Mouse (Mus musculus) hindbrain, embryonic 13.5 days (tissue): Measurements from ENCODE around the gene Anapc2. TPM values are rescaled to one million over a fixed set of nuclear protein-coding genes. Genes with fewer than 3 reads are reported as not detected.

ENCODE experiments used
- ATAC-seq: fragments of 200-750 bp; cut with Nextera tagmentation; 2 replicates; pipeline ENCODE4 v1.8.0; 2017; ENCODE audit warnings: moderate TSS enrichment; ENCODE audit not compliant: low FRiP score
- H3K27ac ChIP-seq: fragments of 300-500 bp; sonication (generic); 2 replicates; pipeline ENCODE4 v1.5.1; 2015; ENCODE audit warnings: inconsistent platforms, mild to moderate bottlenecking, moderate library complexity
- H3K27me3 ChIP-seq: fragments of 300-500 bp; sonication (generic); 2 replicates; pipeline ENCODE4 v1.6.1; 2015; ENCODE audit warnings: mild to moderate bottlenecking, inconsistent platforms
- H3K36me3 ChIP-seq: fragments of 300-500 bp; sonication (generic); 2 replicates; pipeline ENCODE4 v1.6.1; 2015; ENCODE audit warnings: mild to moderate bottlenecking, inconsistent platforms
- H3K4me1 ChIP-seq: fragments of 300-500 bp; sonication (generic); replicated peaks from 2 replicates; pipeline ENCODE4 v1.6.1; 2015; ENCODE audit warnings: inconsistent platforms
- H3K4me2 ChIP-seq: fragments of 300-500 bp; sonication (generic); 2 replicates; pipeline ENCODE4 v1.6.1; 2015; ENCODE audit warnings: inconsistent platforms, mild to moderate bottlenecking, moderate library complexity
- H3K4me3 ChIP-seq: fragments of 300-500 bp; sonication (generic); 2 replicates; pipeline ENCODE4 v1.5.1; 2015; ENCODE audit warnings: mild to moderate bottlenecking, inconsistent platforms
- H3K9ac ChIP-seq: fragments of 300-500 bp; sonication (generic); 2 replicates; pipeline ENCODE4 v1.6.1; 2015; ENCODE audit warnings: mild to moderate bottlenecking, inconsistent platforms
- H3K9me3 ChIP-seq: fragments of 300-500 bp; sonication (generic); 2 replicates; pipeline ENCODE4 v1.6.1; 2016; ENCODE audit warnings: inconsistent platforms
- WGBS: fragments of 180-500 bp; shearing (Covaris S2); methylation state at CpG from one replicate; pipeline ENCODE4 v1.1.7; 2015; 5-methylcytosine and 5-hydroxymethylcytosine counted together
- polyA plus RNA-seq: library from polyadenylated mRNA; unstranded; fragments of >200 nt; fragmentation: Nextera tagmentation; extraction: Ambion mirVana; gene quantifications from 2 replicates; pipeline ENCODE4 v1.2.1, GENCODE M21; 2015

Anapc2 gene
- polyA plus RNA-seq, 1 experiment from 2014 or later, result 143 TPM

DNA sequence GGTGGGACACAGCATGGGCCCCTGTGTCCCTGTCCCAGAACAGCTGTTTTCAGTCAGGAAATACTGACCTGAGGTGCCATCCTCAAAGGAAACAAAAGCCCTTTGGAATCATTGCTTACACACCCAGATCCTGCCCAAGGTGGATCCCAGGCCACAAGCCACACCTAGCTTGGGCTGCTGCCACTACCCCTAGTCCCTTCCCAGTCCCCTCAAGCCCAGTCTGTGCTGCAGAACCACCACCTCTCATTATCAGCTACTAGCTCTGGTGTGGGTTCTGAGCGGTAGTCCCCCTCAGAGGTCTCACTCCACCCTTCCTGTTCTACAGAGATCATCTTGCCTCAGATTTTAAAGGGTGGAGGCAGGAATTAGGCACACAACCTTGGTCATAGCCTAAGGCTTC is 14.0 kb downstream of the Anapc2 start:
- no peak overlapping the region for H3K4me3 ChIP-seq
- H3K27ac ChIP-seq, result no peak overlapping the region
- peaks cover 28% of the 10 kb centered on the region for H3K4me1 ChIP-seq
- H3K4me2 ChIP-seq, result no peak overlapping the region
- no peaks in the 10 kb centered on the region for H3K9me3 ChIP-seq
- peaks cover 47% of the 10 kb centered on the region for H3K27me3 ChIP-seq
- H3K36me3 ChIP-seq, result peaks cover 52% of the 10 kb centered on the region
- no peak overlapping the region; the same call in 1 of the 2 replicates for H3K9ac ChIP-seq
- 97% methylated on average over 1 of the region's 1 CpGs for WGBS
- no peak for ATAC-seq

DNA sequence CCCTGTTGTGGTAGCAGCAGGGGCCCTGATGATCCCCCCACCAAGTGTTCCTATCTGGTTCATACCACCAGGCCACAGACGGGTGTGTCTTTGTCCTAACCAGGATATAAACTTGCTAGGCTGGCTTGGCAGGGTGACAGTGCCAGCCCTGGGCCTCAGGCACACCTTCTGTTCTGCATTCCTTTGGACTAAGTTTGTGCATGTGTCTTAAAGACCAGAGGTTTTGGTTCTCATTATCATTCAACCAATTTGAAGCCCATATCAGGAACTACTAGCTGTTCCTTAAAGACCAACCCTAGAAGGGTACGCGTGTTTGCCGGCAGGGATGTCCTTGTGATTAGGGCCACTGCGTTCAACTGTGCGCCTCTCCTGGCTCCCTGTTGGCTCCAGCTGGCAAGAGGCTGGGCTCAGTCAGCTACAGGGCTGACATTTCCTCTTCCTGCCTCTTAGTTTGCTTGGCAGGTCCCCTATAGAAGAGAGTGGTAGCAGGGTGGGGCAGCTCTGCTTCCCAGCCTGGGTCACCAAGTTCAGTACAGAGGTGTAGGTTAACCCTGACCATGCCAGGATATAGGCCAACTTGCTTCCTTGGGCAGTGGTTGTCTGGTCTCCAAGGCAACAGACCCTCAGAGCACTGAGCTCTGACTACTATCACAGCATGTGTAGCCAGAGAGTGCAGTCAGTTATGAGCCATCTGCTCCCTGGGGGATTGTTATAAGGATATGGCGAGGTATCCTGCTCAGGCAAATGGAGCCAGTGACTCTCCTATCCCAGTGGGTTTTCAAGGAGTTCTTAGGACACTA is 14.8 kb downstream of the Anapc2 start:
- Histone ChIP-seq H3K9me3 (no peaks in the 10 kb centered on the region), H3K27me3 (peaks cover 55% of the 10 kb centered on the region), H3K9ac (peak overlapping the region; percentile 13; the same call in 1 of the 2 replicates), H3K4me3 (no peak overlapping the region), H3K36me3 (peaks cover 47% of the 10 kb centered on the region), H3K4me2 (no peak overlapping the region), H3K4me1 (peaks cover 35% of the 10 kb centered on the region), H3K27ac (no peak overlapping the region)
- ATAC-seq, result no peak
- whole genome bisulfite sequencing, result 52% methylated on average over 7 of the region's 7 CpGs

DNA sequence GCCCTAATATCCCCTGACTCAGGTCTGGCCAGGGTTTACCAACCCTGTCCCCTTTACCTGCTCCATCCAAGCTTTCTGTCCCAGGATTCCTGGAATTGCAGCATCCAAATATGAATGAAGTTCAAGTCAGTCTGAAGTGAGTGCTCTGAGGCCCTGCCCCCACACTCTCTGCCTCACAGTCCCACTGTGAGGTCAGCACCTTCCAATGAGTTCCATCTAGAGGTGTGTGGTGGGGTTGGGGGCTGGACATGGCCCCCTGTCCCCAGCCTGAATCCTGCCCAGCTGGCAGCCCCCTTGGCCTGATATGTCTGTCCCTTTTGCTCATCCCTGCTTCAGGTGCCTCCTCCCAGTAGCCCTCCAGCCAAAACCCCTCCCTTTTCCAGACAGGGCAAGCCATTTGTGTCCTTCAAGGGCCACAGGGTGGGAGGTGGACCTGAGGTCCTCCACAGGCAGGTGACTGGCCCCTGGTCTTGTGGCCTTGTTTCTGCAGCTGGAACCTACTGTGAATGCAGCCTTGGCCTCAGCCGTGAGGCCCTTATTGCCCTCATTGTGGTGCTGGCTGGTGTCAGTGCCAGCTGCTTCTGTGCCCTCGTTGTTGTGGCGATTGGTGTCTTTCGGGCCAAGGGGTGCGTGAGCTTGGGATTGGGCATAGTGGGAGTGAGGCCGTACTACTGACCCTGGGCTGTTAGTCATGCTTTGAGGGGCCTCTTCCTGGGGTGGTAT is 15.8 kb downstream of the Anapc2 start, which contains the start of gene Tmem210:
TSS of gene Tmem210 (plus strand) at position 219 of the 723 bp plus-strand sequence.
- no peak within 1 kb of the TSS for H3K27ac ChIP-seq
- H3K4me2 ChIP-seq, result no peak within 1 kb of the TSS
- H3K36me3 ChIP-seq, result peaks cover 36% of the 10 kb centered on the region
- 0 out of 2 replicates have a peak within 1 kb of the TSS, but pooled peaks have one; percentile 13 for H3K9ac ChIP-seq
- WGBS, result 87% methylated on average over 6 of the region's 6 CpGs
- no peak within 1 kb of the TSS for H3K4me3 ChIP-seq
- peaks cover 65% of the 10 kb centered on the region for H3K27me3 ChIP-seq
- no peaks in the 10 kb centered on the region for H3K9me3 ChIP-seq
- no peak for ATAC-seq
- H3K4me1 ChIP-seq, result peaks cover 42% of the 10 kb centered on the region

DNA sequence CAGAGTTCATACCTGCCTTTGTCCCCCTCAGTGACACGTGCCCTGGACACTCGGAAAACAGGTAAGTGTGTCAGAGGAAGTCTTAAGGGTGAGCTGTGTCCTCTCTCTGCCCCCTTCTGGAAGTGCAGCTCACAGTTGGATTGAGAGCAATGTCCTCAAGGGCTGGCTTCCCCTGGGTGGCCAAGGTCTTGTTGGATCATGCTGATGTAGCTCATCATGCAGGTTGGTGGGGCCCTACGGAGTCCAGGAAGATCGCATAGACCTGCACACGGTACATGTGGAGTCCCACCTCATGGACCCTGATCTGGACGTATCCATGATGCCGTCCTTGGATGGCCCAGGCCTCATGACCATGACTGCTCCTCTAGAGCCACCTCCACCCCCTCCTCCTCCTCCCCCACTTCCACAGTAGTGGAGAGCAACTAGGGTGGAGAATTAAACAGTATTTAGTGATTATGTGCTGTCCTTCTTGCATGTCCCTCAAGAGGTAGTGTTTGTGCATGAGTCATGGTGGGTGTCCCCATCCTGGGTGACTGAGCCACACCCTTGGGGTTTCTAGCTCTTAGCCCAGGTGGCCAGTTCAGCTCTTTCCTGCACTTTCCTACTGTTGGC is 16.6 kb downstream of the Anapc2 start:
- Histone ChIP-seq H3K9me3 (no peaks in the 10 kb centered on the region), H3K27ac (no peak overlapping the region), H3K27me3 (peaks cover 73% of the 10 kb centered on the region), H3K9ac (no peak overlapping the region), H3K4me1 (peaks cover 42% of the 10 kb centered on the region), H3K4me3 (no peak overlapping the region), H3K36me3 (peaks cover 30% of the 10 kb centered on the region), H3K4me2 (no peak overlapping the region)
- WGBS, result 87% methylated on average over 7 of the region's 7 CpGs
- ATAC-seq, result no peak

DNA sequence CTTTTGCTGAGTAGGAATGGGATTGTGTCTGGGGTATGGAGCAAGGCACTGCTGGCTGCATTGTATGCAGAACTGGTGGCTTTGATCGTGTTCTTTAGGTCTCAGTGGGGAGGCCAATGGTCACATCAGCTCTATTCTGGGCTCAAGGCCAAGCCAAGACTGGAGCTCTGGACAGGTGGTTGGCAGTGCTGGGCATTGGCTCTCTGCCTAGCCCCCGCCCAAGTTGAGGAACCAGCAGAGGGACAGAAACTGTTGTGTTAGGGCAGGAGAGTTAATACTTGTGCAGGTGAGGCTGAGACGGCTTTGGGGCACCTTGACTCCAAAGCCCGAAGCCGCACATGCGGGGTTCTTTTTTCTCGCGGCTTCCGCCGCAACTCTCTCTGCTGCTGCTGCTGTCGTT is 17.4 kb downstream of the Anapc2 start, which contains the start of gene Lrrc26:
TSS of gene Lrrc26 (plus strand) at position 265 of the 400 bp plus-strand sequence.
- H3K4me3 ChIP-seq, result peak within 1 kb of the TSS; percentile 29
- peak within 1 kb of the TSS; percentile 52 for H3K4me2 ChIP-seq
- peak within 1 kb of the TSS; percentile 51 for H3K9ac ChIP-seq
- H3K9me3 ChIP-seq, result no peaks in the 10 kb centered on the region
- H3K27me3 ChIP-seq, result peaks cover 81% of the 10 kb centered on the region
- H3K36me3 ChIP-seq, result peaks cover 24% of the 10 kb centered on the region
- 7% methylated on average over 11 of the region's 11 CpGs for WGBS
- ATAC-seq, result no peak
- H3K27ac ChIP-seq, result no peak within 1 kb of the TSS
- H3K4me1 ChIP-seq, result peaks cover 42% of the 10 kb centered on the region

DNA sequence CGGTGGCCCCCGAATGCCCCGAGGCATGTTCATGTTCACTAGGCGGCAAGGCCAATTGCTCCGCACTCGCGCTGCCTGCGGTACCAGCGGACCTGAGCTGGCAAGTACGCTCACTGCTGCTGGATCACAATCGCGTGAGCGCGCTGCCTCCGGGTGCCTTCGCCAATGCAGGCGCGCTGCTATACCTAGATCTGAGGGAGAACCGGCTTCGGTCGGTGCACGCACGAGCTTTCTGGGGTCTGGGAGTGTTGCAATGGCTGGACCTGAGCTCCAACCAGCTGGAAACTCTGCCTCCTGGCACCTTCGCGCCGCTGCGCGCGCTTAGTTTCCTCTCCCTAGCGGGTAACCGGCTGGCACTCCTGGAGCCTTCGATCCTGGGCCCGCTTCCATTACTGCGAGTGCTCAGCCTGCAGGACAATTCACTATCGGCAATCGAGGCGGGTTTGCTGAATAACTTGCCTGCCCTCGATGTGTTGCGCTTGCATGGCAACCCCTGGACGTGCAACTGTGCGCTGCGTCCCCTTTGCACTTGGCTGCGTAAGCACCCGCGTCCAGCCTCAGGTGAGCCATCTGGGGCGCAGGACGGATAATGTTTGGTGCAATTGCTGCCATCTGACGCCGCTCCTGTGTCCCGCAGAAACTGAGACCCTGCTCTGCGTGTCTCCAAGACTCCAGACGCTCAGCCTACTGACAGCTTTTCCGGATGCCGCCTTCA is 18.0 kb downstream of the Anapc2 start:
- ATAC-seq, result 0 out of 2 replicates have a peak, but pooled peaks have one; percentile 25
- Histone ChIP-seq H3K9ac (peak overlapping the region; percentile 51), H3K27ac (no peak overlapping the region), H3K4me3 (peak overlapping the region; percentile 29), H3K9me3 (no peaks in the 10 kb centered on the region), H3K36me3 (peaks cover 24% of the 10 kb centered on the region), H3K4me1 (peaks cover 42% of the 10 kb centered on the region), H3K27me3 (peaks cover 87% of the 10 kb centered on the region), H3K4me2 (peak overlapping the region; percentile 52)
- WGBS, result 2% methylated on average over 54 of the region's 54 CpGs

DNA sequence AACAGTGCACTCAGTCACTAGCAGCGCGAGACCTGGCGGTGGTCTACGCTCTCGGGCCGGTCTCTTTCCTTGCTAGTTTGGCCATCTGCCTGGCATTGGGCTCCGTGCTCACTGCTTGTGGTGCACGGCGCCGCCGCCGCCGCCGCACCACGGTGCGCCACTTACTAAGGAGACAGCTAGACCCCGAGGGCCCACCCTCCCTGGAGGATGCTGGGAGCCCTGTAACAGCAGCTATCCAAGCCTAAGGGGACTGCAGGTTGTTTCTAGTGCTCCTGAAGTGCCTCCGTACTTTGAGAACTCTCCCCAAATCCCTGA is 18.5 kb downstream of the Anapc2 start:
- no peak for ATAC-seq
- no peak overlapping the region for H3K27ac ChIP-seq
- peaks cover 42% of the 10 kb centered on the region for H3K4me1 ChIP-seq
- peaks cover 92% of the 10 kb centered on the region for H3K27me3 ChIP-seq
- 1% methylated on average over 18 of the region's 18 CpGs for WGBS
- no peaks in the 10 kb centered on the region for H3K9me3 ChIP-seq
- peak overlapping the region; percentile 29 for H3K4me3 ChIP-seq
- H3K9ac ChIP-seq, result peak overlapping the region; percentile 51
- peak overlapping the region; percentile 52 for H3K4me2 ChIP-seq
- peaks cover 24% of the 10 kb centered on the region for H3K36me3 ChIP-seq

DNA sequence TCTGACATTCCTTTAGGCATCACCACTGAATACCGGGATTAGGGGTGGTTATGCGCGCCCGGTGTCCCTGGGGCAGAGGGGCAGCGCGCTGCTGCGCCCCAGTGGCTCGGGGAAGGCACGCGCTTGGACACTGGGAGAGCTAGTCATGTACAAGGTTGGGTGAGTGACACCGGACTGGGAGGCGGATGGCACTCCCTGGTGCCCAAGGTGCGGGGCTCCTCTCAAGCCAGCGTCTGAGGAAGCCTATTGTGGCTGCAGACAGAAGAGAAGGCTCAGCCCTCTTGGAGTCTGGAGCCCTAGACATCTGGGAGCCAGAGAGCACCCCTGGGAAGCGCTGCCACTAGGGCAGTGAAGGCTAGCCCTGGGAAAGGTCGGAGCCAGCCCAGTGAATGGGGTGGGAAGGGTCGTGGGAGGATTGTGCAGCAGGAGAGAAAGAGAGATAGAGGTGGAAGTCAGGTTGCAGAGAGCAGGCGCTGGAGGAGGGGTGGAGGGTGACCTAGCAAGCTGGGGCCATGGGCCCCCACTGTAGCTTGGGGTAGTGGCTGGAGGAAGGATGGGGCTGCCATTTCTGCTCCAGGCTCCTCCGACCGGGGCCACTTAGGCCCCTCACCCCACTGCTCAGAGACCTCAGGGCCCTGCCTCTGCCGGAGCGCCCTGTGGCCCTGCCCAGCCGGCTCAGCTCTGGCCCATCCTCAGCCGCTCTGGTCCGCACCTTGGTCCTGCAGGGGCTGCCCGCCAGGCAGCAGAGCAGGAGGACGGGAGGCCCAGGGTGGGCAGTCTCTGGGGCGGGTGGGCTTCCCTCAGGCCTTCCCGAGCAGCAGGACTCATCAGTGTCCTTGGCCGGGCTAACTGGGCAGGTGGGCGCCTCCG is 19.1 kb downstream of the Anapc2 start:
- H3K27me3 ChIP-seq, result peaks cover 98% of the 10 kb centered on the region
- WGBS, result 6% methylated on average over 28 of the region's 32 CpGs
- no peaks in the 10 kb centered on the region for H3K9me3 ChIP-seq
- H3K4me2 ChIP-seq, result peak overlapping the region; percentile 52
- H3K9ac ChIP-seq, result peak overlapping the region; percentile 51; the same call in 1 of the 2 replicates
- peak; percentile 6; the same call in 1 of the 2 replicates for ATAC-seq
- peaks cover 42% of the 10 kb centered on the region for H3K4me1 ChIP-seq
- H3K4me3 ChIP-seq, result peak overlapping the region; percentile 29
- no peak overlapping the region for H3K27ac ChIP-seq
- H3K36me3 ChIP-seq, result peaks cover 24% of the 10 kb centered on the region

DNA sequence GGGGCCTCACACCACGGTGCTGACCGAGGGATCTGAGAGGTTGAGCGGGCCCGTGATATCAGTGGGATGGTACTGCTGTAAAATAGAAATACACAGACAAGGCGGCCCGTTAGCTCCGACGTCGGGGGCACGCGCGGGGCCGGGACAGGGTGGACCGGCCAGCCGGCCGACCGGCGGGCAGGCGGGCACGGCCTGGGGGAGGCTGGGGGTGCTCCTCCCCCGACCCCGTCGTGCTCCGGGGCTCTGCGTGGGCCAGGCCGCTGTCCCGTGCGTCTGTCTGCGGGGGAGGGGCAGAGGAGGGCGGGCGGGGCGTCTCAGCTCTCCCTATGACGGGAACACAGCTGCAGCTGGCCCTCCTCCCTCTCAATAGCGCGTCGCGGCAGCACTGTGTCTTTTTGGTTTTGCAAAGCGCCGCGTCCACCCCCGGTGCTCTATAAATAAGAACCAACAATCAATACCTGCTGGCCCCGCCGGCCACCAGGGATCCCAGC is 19.8 kb downstream of the Anapc2 start:
- Histone ChIP-seq H3K4me1 (peaks cover 40% of the 10 kb centered on the region), H3K4me2 (peak overlapping the region; percentile 43), H3K36me3 (peaks cover 27% of the 10 kb centered on the region), H3K27ac (no peak overlapping the region), H3K4me3 (peak overlapping the region; percentile 28), H3K9ac (peak overlapping the region; percentile 65), H3K9me3 (no peaks in the 10 kb centered on the region), H3K27me3 (peaks cover 100% of the 10 kb centered on the region)
- 4% methylated on average over 37 of the region's 43 CpGs for WGBS
- ATAC-seq, result peak; percentile 12; the same call in 1 of the 2 replicates

GRCm38 (mm10) chr2:25292856-25293255 is 20.6 kb downstream of the Anapc2 start:
- H3K4me2 ChIP-seq, result peak overlapping the region; percentile 43; the same call in 1 of the 2 replicates
- H3K9ac ChIP-seq, result no peak overlapping the region
- peak overlapping the region; percentile 28; the same call in 1 of the 2 replicates for H3K4me3 ChIP-seq
- peaks cover 100% of the 10 kb centered on the region for H3K27me3 ChIP-seq
- H3K4me1 ChIP-seq, result peaks cover 36% of the 10 kb centered on the region
- H3K9me3 ChIP-seq, result no peaks in the 10 kb centered on the region
- no peak for ATAC-seq
- peaks cover 34% of the 10 kb centered on the region for H3K36me3 ChIP-seq
- 0% methylated on average over 1 of the region's 1 CpGs for WGBS
- H3K27ac ChIP-seq, result no peak overlapping the region

- WGBS, result 75% methylated on average over 9 of the region's 9 CpGs
- Histone ChIP-seq H3K4me1 (peaks cover 36% of the 10 kb centered on the region), H3K4me3 (no peak overlapping the region), H3K4me2 (no peak overlapping the region), H3K27ac (no peak overlapping the region), H3K27me3 (peaks cover 100% of the 10 kb centered on the region), H3K36me3 (peaks cover 34% of the 10 kb centered on the region), H3K9me3 (no peaks in the 10 kb centered on the region), H3K9ac (no peak overlapping the region)
- no peak for ATAC-seq
Measured at GRCm38 (mm10) chr2:25293706-25294105, 21.4 kb downstream of the Anapc2 start.
